Mouse (Mus musculus): ENCODE data around the gene Zfp846. TPM values are rescaled to one million over a fixed set of nuclear protein-coding genes. Genes with fewer than 3 reads are reported as not detected.

Zfp846 gene
- polyA plus RNA-seq, 1 experiment from 2014 or later = 23.8 TPM

Other genes with a start within 250 kb of the Zfp846 start
- gene Olfr18, start 245.2 kb upstream of the Zfp846 start, polyA plus RNA-seq (2014; fragmentation: Nextera tagmentation; extraction: Ambion mirVana) = 0.05 TPM in 1 of 2 replicates, not detected in the other
- gene Zfp560, start 196.1 kb upstream of the Zfp846 start, polyA plus RNA-seq (2014; fragmentation: Nextera tagmentation; extraction: Ambion mirVana) = 35.6 and 38.2 TPM in 2 replicates
- gene Zfp26, start 121.1 kb upstream of the Zfp846 start, polyA plus RNA-seq (2014; fragmentation: Nextera tagmentation; extraction: Ambion mirVana) = 30.9 and 34.9 TPM in 2 replicates
- 37.3 and 41.7 TPM in 2 replicates for gene Zfp426, start 88.5 kb upstream of the Zfp846 start, polyA plus RNA-seq (2014; fragmentation: Nextera tagmentation; extraction: Ambion mirVana)
- 127 and 140 TPM in 2 replicates for gene Zfp266, start 59.9 kb upstream of the Zfp846 start, polyA plus RNA-seq (2014; fragmentation: Nextera tagmentation; extraction: Ambion mirVana)
- gene Ubl5, start 61.6 kb downstream of the Zfp846 start, polyA plus RNA-seq (2014; fragmentation: Nextera tagmentation; extraction: Ambion mirVana) = 459 TPM in 2 replicates
- gene Fbxl12, start 63.5 kb downstream of the Zfp846 start, polyA plus RNA-seq (2014; fragmentation: Nextera tagmentation; extraction: Ambion mirVana) = 10.5 and 12.0 TPM in 2 replicates
- gene Pin1, start 70.8 kb downstream of the Zfp846 start, polyA plus RNA-seq (2014; fragmentation: Nextera tagmentation; extraction: Ambion mirVana) = 60.8 and 64.6 TPM in 2 replicates
- 33.6 and 35.3 TPM in 2 replicates for gene Olfm2, start 165.1 kb downstream of the Zfp846 start, polyA plus RNA-seq (2014; fragmentation: Nextera tagmentation; extraction: Ambion mirVana)
- gene Col5a3, start 233.8 kb downstream of the Zfp846 start, polyA plus RNA-seq (2014; fragmentation: Nextera tagmentation; extraction: Ambion mirVana) = 0.38 and 0.43 TPM in 2 replicates
- not detected in 2 replicates for gene Rdh8, start 237.2 kb downstream of the Zfp846 start, polyA plus RNA-seq (2014; fragmentation: Nextera tagmentation; extraction: Ambion mirVana)

Measured in midbrain, embryonic 11.5 days (tissue).